Mouse (Mus musculus): ENCODE measurements around the gene Zmat1. TPM values are rescaled to one million over a fixed set of nuclear protein-coding genes. Genes with fewer than 3 reads are reported as not detected.
"Not testable (repeated sequence)": the region's sequence is repeated elsewhere in the genome, so short reads cannot be mapped to it uniquely, and the experiment has no call there.

The Zmat1 gene
- polyA plus RNA-seq (2015; fragmentation: Nextera tagmentation; extraction: Ambion mirVana), result 5.1 and 6.1 TPM in 2 replicates

DNA sequence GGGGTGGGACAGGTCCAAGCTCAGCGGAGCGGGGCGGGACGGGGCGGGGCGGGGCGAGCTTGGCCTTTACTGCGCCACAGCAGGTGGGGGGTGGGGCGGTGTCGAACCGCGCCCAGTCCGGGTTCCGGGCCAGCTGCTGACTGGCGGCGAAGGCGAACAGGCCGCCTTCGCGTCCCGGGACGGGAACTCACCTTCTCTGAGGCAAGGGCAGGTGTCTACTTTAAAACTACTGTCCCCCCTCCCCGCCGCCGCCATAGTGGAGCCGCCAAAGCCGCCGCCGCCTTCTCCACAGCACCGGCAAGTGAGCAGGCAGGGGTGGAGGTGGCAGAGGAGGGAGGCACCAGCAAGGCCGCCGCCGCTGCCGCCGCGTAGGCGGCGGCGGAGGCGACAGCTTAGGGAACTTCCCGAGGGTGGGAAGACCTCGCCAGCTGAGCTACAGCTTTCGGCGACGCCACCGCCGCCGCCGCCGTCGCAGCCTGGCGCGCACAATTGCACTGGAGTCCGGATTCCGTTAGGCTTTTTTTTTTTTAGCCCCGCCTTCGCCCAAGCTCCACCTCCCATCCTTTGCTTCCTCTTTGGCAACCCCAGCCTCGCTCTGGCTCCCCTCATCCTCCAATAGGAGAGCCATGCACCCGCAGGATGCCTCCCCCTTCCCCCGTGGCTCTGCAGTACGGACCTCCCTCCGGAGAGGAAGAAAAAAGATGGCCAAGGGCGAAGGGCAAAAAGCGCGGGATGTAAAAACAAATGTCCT, at the start of gene Zmat1:
Gene Zmat1, minus strand, starts transcription at position 490 of the 751 bp plus-strand sequence.
- WGBS, result 19% methylated on average over 60 of the region's 65 CpGs
- Histone ChIP-seq H3K4me3 (replicated peaks) (peak within 1 kb of the TSS; percentile 59), H3K9me3 (replicated peaks) (no peaks in the 10 kb centered on the region), H3K4me2 (replicated peaks) (peak within 1 kb of the TSS; percentile 38), H3K27me3 (no peaks in the 10 kb centered on the region), H3K9ac (peak within 1 kb of the TSS; percentile 53; the same call in 1 of the 2 replicates), H3K4me1 (no peaks in the 10 kb centered on the region), H3K27ac (replicated peaks) (peak within 1 kb of the TSS; percentile 91), H3K36me3 (no peaks in the 10 kb centered on the region)
- peak; percentile 98 for ATAC-seq (ENCODE audit: insufficient number of reproducible peaks, low FRiP score, low TSS enrichment, low read depth)

DNA sequence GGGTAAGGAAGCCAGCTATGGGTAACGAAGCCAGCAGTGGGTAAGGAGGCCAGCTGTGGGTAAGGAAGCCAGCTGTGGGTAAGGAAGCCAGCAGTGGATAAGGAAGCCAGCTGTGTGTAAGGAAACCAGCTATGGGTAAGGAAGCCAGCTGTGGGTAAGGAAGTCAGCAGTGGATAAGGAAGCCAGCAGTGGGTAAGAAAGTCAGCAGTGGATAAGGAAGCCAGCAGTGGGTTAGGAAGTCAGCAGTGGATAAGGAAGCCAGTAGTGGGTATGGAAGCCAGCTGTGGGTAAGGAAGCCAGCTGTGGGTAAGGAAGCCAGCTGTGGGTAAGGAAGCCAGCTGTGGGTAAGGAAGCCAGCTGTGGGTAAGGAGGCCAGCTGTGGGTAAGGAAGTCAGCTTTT, 44.9 kb upstream of the Zmat1 start:
- not testable (repeated sequence) for H3K4me1 ChIP-seq; H3K4me3 ChIP-seq (replicated peaks); H3K27ac ChIP-seq (replicated peaks); H3K36me3 ChIP-seq; ATAC-seq (ENCODE audit: insufficient number of reproducible peaks, low FRiP score, low TSS enrichment, low read depth); H3K9me3 ChIP-seq (replicated peaks); H3K4me2 ChIP-seq (replicated peaks); H3K9ac ChIP-seq
- H3K27me3 ChIP-seq, result peaks cover 12% of the 10 kb centered on the region
- 64% methylated on average over 1 of the region's 1 CpGs for WGBS

DNA sequence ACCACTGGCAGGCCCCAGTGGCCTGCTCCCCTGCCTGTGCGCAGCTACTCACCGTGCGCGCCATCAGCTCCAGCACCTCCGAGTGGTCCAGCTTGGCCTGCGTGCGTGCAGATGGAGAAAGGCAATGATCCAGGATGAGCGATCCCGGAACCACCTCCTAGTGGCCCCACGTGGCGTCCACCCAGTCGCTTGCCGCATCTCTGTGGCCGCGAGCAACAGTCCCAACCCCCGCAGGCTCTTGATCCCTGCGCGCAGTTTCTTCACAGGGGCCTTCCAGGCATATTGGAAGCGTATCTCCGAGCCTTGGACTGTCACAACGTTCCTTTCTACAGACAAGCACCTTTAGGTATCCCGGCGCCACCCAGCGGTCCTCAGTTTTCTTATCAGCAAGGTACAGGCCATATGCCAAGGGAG, 27.0 kb upstream of the Zmat1 start:
- H3K27me3 ChIP-seq, result peaks cover 22% of the 10 kb centered on the region
- peak overlapping the region; percentile 46 for H3K4me2 ChIP-seq (replicated peaks)
- H3K4me1 ChIP-seq, result no peaks in the 10 kb centered on the region
- WGBS, result 27% methylated on average over 24 of the region's 24 CpGs
- no peaks in the 10 kb centered on the region for H3K36me3 ChIP-seq
- H3K9me3 ChIP-seq (replicated peaks), result no peaks in the 10 kb centered on the region
- peak overlapping the region; percentile 27 for H3K4me3 ChIP-seq (replicated peaks)
- no peak overlapping the region for H3K9ac ChIP-seq
- no peak for ATAC-seq (ENCODE audit: insufficient number of reproducible peaks, low FRiP score, low TSS enrichment, low read depth)
- H3K27ac ChIP-seq (replicated peaks), result no peak overlapping the region

DNA sequence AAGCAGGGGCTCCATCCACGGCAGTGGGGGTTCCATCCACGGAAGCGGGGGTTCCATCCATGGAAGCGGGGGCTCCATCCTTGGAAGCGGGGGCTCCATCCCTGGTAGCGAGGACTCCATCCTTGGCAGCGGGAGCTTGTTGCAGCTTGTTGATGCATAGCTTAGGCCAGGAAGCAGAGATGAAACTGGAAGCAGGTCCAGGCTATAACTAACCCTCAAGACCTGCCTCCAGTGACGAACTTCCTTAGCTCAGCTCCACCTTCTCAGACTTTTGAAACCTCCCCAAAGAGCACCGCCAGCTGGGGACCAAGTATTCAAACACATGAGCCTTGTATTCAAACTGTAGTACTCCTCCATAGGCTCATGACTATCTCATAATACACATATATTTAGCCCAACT, 16.1 kb upstream of the Zmat1 start:
- Histone ChIP-seq H3K36me3 (no peaks in the 10 kb centered on the region), H3K27me3 (peaks cover 4% of the 10 kb centered on the region; the same call in 1 of the 2 replicates), H3K9ac (no peak overlapping the region), H3K4me3 (replicated peaks) (no peak overlapping the region), H3K27ac (replicated peaks) (no peak overlapping the region), H3K4me1 (no peaks in the 10 kb centered on the region), H3K9me3 (replicated peaks) (no peaks in the 10 kb centered on the region), H3K4me2 (replicated peaks) (no peak overlapping the region)
- WGBS, result 80% methylated on average over 9 of the region's 9 CpGs
- ATAC-seq (ENCODE audit: insufficient number of reproducible peaks, low FRiP score, low TSS enrichment, low read depth), result no peak

DNA sequence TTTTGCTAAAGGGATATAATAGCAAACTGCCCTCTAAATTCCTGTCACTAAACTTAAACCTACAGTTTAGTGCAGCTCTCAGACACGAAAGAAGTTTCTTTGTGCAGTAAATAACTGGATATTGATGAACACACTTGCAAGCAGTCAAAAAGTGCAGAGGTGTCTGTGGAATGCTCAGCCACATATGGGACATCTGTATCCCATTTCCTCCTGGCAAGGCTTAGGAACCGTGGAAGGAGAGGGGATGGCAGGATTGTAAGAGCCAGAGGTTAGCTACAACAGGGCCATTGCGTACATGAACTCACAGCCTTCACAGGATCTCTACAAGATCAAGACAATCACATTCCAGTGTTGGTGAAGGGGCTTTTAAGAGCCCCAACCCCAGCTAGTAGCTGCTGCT, 2.4 kb upstream of the Zmat1 start:
- Histone ChIP-seq H3K4me1 (no peaks in the 10 kb centered on the region), H3K4me2 (replicated peaks) (no peak overlapping the region), H3K9ac (no peak overlapping the region), H3K27ac (replicated peaks) (0 out of 2 replicates have a peak overlapping the region, but pooled peaks have one; percentile 17), H3K27me3 (no peaks in the 10 kb centered on the region), H3K4me3 (replicated peaks) (no peak overlapping the region), H3K9me3 (replicated peaks) (no peaks in the 10 kb centered on the region), H3K36me3 (no peaks in the 10 kb centered on the region)
- 31% methylated on average over 3 of the region's 3 CpGs for WGBS
- ATAC-seq (ENCODE audit: insufficient number of reproducible peaks, low FRiP score, low TSS enrichment, low read depth), result no peak

DNA sequence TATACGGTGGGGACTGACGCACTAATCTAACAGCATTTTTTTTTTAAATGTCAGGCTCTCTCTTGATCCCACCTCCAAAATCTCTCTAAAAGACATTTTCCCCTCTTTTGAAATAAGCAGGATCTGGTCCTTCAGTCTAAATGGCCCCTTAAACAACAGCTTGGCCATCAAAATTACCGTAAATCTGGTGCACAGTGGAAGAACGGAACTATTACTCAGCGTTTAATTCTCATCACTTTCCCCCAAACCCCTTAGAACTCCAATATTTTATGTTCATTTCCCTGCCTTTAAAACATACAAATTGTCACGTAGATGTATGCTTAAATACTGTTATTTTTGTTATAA, 434 bp upstream of the Zmat1 start:
- H3K27ac ChIP-seq (replicated peaks), result no peak overlapping the region
- ATAC-seq (ENCODE audit: insufficient number of reproducible peaks, low FRiP score, low TSS enrichment, low read depth), result no peak
- no peaks in the 10 kb centered on the region for H3K36me3 ChIP-seq
- no peaks in the 10 kb centered on the region for H3K27me3 ChIP-seq
- H3K4me2 ChIP-seq (replicated peaks), result peak overlapping the region; percentile 38
- no peaks in the 10 kb centered on the region for H3K9me3 ChIP-seq (replicated peaks)
- H3K9ac ChIP-seq, result no peak overlapping the region
- H3K4me3 ChIP-seq (replicated peaks), result peak overlapping the region; percentile 59
- H3K4me1 ChIP-seq, result no peaks in the 10 kb centered on the region
- 36% methylated on average over 6 of the region's 6 CpGs for WGBS

DNA sequence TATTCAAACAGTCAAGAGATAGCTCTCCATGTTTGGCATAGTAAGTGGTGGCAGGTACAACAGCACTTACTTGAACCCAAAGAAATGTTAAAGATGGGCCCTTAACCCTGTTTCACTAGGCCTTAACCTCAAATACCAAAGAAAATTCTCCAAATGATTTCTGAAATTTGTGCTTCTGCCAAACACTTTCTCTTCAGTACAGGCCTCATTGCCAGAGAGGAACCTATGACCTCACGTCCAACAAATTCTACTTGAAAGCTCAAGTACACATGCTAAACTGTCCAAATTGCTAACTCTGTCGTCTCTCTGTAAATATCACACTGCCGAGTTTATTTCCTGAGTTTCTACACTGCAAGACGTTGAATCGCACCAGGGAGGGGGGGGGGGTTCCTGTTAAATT, 988 bp downstream of the Zmat1 start:
- Histone ChIP-seq H3K9ac (no peak overlapping the region), H3K4me2 (replicated peaks) (peak overlapping the region; percentile 38), H3K27me3 (no peaks in the 10 kb centered on the region), H3K4me3 (replicated peaks) (peak overlapping the region; percentile 59), H3K36me3 (no peaks in the 10 kb centered on the region), H3K4me1 (no peaks in the 10 kb centered on the region), H3K27ac (replicated peaks) (no peak overlapping the region), H3K9me3 (replicated peaks) (no peaks in the 10 kb centered on the region)
- ATAC-seq (ENCODE audit: insufficient number of reproducible peaks, low FRiP score, low TSS enrichment, low read depth), result no peak
- WGBS, result 24% methylated on average over 5 of the region's 5 CpGs

DNA sequence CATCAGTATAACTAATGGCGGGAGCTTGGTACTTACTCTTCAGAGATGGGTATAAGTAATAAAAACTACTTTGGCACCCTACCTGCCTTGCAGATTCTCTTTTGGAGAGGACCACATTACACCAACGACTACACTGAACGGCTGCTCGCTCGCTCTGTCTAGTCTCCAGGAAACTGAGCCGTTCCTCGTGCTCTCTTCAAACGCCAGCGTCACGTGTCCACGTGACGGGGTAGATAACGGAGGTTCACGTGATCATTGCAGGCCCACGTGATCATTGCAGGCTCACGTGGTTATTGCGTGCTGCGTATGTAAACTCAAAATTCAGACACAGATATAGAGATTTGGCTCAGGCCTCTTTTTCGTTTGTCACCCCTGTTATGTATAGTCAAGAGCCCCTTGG, 44.5 kb downstream of the Zmat1 start, which contains the start of gene Nxf2:
Gene Nxf2, minus strand, starts transcription at position 209 of the 400 bp plus-strand sequence.
- 91% methylated on average over 19 of the region's 19 CpGs for WGBS
- no peaks in the 10 kb centered on the region for H3K4me1 ChIP-seq
- H3K27ac ChIP-seq (replicated peaks), result no peak within 1 kb of the TSS
- no peak for ATAC-seq (ENCODE audit: insufficient number of reproducible peaks, low FRiP score, low TSS enrichment, low read depth)
- no peaks in the 10 kb centered on the region for H3K9me3 ChIP-seq (replicated peaks)
- peaks cover 3% of the 10 kb centered on the region; the same call in 1 of the 2 replicates for H3K27me3 ChIP-seq
- no peaks in the 10 kb centered on the region for H3K36me3 ChIP-seq
- H3K9ac ChIP-seq, result no peak within 1 kb of the TSS
- peak within 1 kb of the TSS; percentile 46 for H3K4me2 ChIP-seq (replicated peaks)
- H3K4me3 ChIP-seq (replicated peaks), result peak within 1 kb of the TSS; percentile 34

DNA sequence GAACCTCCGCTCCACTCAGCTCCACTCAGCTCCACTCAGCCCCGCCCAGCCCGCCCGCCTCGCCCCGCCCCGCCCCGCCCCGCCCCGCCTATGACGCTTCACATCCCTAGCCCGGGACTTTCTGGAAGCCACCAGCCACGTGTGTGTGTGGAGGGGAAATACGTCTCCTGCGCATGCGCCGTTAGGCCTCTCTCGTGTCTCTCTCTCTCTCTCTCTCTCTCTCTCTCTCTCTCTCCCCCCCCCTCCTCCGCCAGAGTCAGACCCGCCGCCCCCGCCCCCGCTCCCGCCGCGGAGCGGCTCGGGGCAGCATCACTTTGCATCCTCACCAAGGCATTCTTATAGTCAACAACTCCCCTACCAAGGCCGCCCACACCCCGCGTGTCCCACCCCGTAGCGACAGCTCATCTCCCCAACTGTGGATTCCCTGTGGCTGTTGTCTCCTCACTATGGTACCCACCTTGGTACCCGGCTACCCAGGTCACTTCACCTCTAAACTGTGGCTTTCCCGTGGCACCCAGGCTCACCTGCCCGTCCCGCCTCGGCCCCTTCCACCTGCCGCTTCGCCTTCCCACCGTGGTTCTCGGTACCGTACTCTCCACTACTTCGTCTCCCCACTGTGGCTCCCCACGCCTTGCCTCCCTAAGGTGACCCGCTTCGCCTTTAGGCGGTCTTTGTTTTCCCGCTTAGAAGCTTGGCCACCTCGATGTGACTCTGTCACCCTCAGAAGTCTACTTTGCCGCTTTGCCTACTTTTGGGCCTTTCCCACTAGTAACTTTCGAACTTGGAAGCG, 45.5 kb downstream of the Zmat1 start:
- 54% methylated on average over 36 of the region's 53 CpGs for WGBS

DNA sequence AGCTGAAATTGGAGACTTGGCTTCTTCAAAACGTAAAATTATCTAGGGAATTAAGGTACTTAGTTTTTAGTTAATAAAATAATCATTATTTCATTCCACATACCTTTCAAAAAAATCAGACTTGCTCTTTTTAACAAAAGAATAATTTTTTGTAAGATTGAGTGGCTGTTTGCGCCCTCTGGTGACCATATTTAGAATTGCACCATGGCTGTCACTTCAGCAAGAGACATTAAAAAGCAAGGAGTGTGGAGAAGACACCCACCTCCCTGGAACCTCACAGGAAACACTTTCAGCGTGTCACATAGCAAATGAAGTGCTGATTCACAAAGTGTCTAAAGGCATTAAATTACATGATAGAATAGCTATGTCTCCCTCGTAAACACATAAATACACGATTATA, 78.6 kb downstream of the Zmat1 start:
- 33% methylated on average over 5 of the region's 5 CpGs for WGBS
- no peaks in the 10 kb centered on the region for H3K4me1 ChIP-seq
- no peaks in the 10 kb centered on the region for H3K36me3 ChIP-seq
- H3K9me3 ChIP-seq (replicated peaks), result no peaks in the 10 kb centered on the region
- 0 out of 2 replicates have a peak, but pooled peaks cover 2% of the 10 kb centered on the region for H3K27me3 ChIP-seq
- H3K27ac ChIP-seq (replicated peaks), result no peak overlapping the region
- H3K4me3 ChIP-seq (replicated peaks), result no peak overlapping the region
- no peak overlapping the region for H3K9ac ChIP-seq
- H3K4me2 ChIP-seq (replicated peaks), result no peak overlapping the region
- ATAC-seq (ENCODE audit: insufficient number of reproducible peaks, low FRiP score, low TSS enrichment, low read depth), result no peak

More for the DNA sequence above, 45.5 kb downstream of the Zmat1 start:
- H3K27me3 ChIP-seq, result 0 out of 2 replicates have a peak, but pooled peaks cover 3% of the 10 kb centered on the region
- H3K36me3 ChIP-seq, result no peaks in the 10 kb centered on the region
- H3K4me3 ChIP-seq (replicated peaks), result peak overlapping the region; percentile 34
- H3K27ac ChIP-seq (replicated peaks), result no peak overlapping the region
- peak overlapping the region; percentile 46 for H3K4me2 ChIP-seq (replicated peaks)
- no peaks in the 10 kb centered on the region for H3K9me3 ChIP-seq (replicated peaks)
- no peak overlapping the region for H3K9ac ChIP-seq
- peak; percentile 80 for ATAC-seq (ENCODE audit: insufficient number of reproducible peaks, low FRiP score, low TSS enrichment, low read depth)
- no peaks in the 10 kb centered on the region for H3K4me1 ChIP-seq

DNA sequence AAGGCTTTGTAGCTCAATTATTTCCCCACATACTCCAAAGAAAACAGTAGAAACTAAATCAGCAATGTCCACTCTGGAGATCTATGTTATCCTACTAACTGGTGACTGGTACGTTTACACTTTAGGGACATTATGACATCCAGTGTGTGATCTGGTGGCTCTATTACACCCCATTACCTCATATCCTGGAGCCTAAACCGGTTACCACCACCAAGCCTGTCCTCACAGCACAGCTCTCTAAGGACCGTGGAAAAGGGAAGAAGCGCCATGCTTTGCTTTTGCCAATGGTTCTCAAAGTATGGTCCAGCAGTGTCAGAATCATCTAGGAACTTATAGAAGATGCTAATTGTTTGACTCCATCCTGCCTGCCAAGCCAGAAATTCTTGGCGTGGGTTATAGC, 79.1 kb downstream of the Zmat1 start:
- Histone ChIP-seq H3K36me3 (no peaks in the 10 kb centered on the region), H3K27me3 (0 out of 2 replicates have a peak, but pooled peaks cover 2% of the 10 kb centered on the region), H3K4me3 (replicated peaks) (no peak overlapping the region), H3K4me1 (no peaks in the 10 kb centered on the region), H3K27ac (replicated peaks) (no peak overlapping the region), H3K9me3 (replicated peaks) (no peaks in the 10 kb centered on the region), H3K9ac (no peak overlapping the region), H3K4me2 (replicated peaks) (no peak overlapping the region)
- no peak for ATAC-seq (ENCODE audit: insufficient number of reproducible peaks, low FRiP score, low TSS enrichment, low read depth)
- WGBS, result 71% methylated on average over 5 of the region's 5 CpGs

Measured in embryonic facial prominence, embryonic 15.5 days (tissue).